Mouse (Mus musculus): Measurements from ENCODE around the gene Klk11.

Gene Klk11

DNA sequence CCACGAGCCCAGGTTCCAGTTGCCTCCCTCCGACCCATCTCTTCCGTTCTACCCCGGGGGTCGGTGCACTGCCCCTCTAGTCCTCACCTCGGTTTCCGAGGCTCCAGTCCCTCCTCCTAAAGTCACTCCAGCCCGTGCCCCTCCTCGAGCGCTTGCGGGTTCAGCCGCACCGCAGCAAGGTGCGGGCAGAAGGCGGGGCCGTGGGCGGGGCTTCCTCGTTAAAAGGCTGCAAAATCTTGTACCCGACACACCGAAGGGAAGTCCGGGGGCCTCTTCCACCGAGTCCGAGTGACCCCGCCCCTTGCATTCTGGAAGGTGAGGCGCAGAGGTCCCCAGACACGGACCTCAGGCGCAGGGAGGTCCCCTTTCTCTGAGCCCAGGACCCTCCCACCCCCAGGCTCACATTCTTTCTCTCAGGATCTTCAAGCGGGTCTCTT, 22.9 kb downstream of the Klk11 start, which contains the start of gene Klk8:
TSS of gene Klk8 (plus strand) at position 245 of the 437 bp plus-strand sequence.
- no peak for DNase-seq

DNA sequence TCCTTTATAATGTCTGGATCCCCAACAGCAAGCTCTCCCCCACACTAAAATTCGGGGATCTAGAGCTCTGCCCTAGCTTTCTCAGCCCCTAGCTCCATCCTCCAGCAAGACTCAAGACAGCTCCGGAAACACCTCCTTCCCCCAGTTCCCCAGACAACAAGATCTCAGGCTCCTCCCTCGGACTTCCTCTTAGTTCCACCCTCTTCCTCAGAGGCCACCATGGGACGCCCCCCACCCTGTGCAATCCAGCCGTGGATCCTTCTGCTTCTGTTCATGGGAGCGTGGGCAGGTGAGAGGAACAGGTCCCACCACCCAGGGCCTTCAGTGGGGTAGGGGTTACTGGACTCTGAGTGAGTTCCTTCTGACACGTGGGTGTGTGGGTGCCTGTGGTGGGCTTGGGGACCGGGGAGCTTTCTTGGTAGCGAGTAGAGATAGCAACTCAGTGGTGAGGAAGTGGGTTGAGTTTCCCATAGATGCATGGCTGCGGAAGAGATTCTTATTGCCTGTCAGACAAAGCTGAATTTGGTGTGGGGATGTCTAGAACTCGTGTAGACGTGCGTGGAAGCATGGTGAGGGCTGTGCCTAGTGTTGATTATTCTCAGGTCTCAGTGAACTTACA, 23.5 kb downstream of the Klk11 start:
- DNase-seq = no peak

DNA sequence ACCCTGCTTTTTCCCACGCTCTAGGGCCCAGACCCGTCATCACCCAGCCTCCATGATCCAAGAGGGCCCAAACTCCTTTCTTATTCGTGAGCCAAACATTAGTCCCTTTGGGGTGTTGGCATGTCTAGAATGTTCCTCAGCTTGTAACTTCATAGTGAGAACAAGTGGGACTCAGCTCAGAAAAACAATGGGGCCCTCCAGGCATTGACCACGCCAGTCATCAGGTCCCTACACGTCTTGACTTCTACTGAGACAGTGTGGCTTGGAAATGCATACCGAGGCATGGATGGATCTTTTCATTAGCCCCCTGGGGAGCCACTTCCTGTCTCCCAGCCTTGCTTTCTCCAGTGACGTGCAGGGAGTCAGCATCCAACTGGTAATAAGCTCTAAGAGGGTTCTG, 25.5 kb downstream of the Klk11 start:
- no peak for DNase-seq

GRCm38 (mm10) chr7:43810994-43811393, 36.6 kb downstream of the Klk11 start, which contains the start of gene Klk7:
Gene Klk7, plus strand, starts transcription at chr7:43811294.
- DNase-seq = no peak

DNA sequence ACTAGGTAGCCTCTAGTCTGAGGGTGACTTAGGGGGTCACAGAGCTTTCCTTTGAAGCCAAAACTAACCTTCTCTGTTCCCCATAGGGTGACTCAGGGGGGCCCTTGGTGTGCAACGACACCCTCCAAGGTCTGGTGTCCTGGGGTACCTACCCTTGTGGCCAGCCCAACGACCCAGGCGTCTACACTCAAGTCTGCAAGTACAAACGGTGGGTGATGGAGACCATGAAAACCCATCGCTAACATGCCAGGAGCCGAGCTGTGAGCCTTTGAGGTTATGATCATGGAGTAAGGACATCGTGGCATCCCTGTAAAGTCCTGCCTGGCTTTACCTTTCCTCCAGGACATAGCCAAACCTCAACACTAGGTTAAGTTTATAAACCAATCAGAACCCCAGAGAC, 40.8 kb downstream of the Klk11 start:
- DNase-seq = no peak

DNA sequence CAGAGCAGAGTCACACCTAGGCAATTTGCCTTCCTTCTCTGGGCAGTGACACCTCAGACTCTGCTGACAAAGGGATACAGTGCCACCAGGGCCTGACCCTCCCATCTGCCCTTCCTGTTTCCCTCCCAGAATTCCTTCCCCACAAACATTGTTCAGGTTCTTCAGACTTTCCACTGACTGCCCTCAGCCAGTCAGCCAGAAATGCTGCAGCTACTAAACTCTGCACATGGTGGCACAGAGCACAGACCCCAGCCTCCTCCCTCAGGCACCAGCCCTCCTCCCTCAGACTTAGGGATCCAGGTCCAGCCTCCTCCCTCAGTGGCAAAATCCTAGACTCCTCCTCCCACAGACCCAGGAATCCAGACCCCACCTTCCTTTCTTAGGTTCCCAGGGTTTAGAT, 42.3 kb downstream of the Klk11 start:
- no peak for DNase-seq

- no peak for DNase-seq
Observed at GRCm38 (mm10) chr7:43821581-43821980, 47.2 kb downstream of the Klk11 start.

DNA sequence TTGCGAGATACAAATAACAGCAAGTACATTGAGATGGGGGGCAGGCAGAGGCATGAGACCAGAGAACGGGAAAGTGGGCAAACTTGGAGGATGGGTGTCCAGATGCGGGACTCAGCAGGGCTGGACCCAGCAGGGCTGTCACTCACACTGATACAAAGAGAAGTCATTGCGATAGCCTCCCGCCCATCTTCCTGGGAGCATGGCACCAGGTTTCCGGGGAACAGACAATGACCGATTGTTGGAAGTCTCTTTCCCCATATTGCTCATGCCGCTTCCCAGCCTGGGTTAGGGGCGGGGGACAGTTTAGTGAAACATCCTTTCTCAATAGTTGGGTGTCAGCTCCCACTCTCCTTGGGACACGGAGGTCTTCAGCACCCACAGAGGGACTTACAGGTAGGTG, 49.8 kb downstream of the Klk11 start, which contains the start of gene Klk6:
TSS of gene Klk6 (plus strand) at position 301 of the 400 bp plus-strand sequence.
- DNase-seq = no peak

- no peak for DNase-seq
Observed at GRCm38 (mm10) chr7:43826056-43826455, 51.7 kb downstream of the Klk11 start.

- DNase-seq = no peak
Observed at GRCm38 (mm10) chr7:43827706-43828105, 53.3 kb downstream of the Klk11 start.
